Mouse (Mus musculus) T-cell, adult 66 days (primary cell): Measurements from ENCODE around the gene Clec2d. TPM values are rescaled to one million over a fixed set of nuclear protein-coding genes. Genes with fewer than 3 reads are reported as not detected.

Experiments
- total RNA-seq, 2 experiments: library from RNA; stranded (reverse); gene quantifications; 3 replicates in 1 of 2; 4 replicates in 1 of 2; pipeline ENCODE4 v1.2.4; 2023

The Clec2d gene
- 100 to 1,000 TPM; 181 to 207 TPM for total RNA-seq

DNA sequence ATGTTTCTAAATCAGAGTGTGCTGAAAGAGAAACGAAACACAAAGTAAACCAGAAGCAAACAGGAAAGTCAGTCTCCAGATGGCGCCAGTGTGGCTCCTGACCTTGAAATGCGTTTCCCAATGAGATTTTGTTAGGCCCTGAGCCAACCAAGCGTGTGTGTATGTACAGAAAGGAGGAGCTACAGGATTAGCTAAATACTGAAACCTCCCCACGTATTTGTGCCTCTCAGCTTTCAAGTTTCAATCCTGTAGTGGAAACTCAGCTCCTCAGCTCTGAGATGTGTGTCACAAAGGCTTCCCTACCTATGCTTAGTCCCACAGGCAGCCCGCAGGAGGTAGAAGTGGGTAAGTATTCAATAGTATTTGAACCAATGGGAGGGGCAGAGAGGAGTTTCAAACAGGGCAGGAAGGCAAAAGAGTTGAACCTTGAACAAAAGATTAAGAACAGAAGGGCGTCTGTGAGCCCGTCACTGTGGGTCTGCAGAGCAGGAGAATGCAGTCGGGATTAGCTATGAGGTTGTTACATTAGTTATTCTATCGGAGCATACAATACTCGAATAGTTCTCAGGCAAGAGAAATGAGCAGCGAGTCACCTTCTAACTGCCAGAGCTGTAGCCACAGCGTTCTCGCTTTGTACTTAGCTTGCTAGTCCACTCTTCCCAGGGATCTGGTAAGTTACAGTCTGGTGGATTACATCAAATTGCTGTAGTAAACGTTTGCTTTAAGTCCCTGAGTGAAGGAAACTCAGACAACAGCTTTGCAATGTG is at the start of gene Clec2d:
TSS of gene Clec2d (plus strand) at position 213 of the 767 bp plus-strand sequence.

Other genes with a start within 250 kb of the Clec2d start
- gene Clec2g, start 246.2 kb upstream of the Clec2d start, total RNA-seq = 10 to 100 TPM; 19.3 to 19.6 TPM
- 10 to 100 TPM; 10.5 to 12.2 TPM for gene Klrb1f, start 134.7 kb upstream of the Clec2d start, total RNA-seq
- not detected for gene Clec2e, start 79.7 kb upstream of the Clec2d start, total RNA-seq
- 100 to 1,000 TPM; 195 to 249 TPM for gene Cd69, start 94.8 kb downstream of the Clec2d start, total RNA-seq
- not detected for gene 4922502D21Rik, start 151.2 kb downstream of the Clec2d start, total RNA-seq
- gene Clec12a, start 162.1 kb downstream of the Clec2d start, total RNA-seq = under 1 TPM; 0.50 to 0.96 TPM
- not detected for gene Clec12b, start 205.3 kb downstream of the Clec2d start, total RNA-seq
- under 1 TPM in 1 of 2 experiments, not detected in 1; 0.12 TPM for gene Clec1b, start 216.7 kb downstream of the Clec2d start, total RNA-seq
- 1 to 10 TPM; 1.3 to 4.2 TPM for gene Clec9a, start 228.2 kb downstream of the Clec2d start, total RNA-seq